Mouse (Mus musculus) embryo, embryonic 11.5 days (tissue): ENCODE results near the gene Nf1.
A peak's percentile ranks its signal among the peaks of the same experiment; 100 is the strongest.

Source experiments
- DNase-seq: peaks from one replicate; pipeline ENCODE4 v3.0.0-alpha.2; 2012; ENCODE audit warnings: low read depth, low spot score

Gene Nf1

DNA sequence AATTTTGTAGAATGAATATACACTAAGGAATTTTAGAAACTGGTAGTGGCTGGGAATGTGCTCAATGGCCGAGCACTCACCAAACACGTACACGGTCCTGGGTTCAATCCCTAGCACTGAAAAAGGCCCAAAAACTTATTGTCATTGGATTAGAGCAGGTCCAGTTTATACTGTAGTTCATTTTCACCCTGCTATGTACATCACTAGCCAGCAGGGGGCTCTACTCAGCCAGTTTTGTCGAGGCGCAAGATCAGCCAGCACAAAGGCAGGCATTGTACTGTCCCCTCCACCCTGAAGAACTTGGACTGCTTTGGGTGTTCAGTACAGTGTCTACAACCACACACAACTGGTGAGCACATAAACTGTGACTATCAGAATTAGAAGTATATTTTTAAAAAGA, 244.7 kb downstream of the Nf1 start:
- DNase-seq, result peak; percentile 63

- no peak for DNase-seq
These were observed 250.0 kb downstream of the Nf1 start for GRCm38 (mm10) chr11:79589317-79590075.

DNA sequence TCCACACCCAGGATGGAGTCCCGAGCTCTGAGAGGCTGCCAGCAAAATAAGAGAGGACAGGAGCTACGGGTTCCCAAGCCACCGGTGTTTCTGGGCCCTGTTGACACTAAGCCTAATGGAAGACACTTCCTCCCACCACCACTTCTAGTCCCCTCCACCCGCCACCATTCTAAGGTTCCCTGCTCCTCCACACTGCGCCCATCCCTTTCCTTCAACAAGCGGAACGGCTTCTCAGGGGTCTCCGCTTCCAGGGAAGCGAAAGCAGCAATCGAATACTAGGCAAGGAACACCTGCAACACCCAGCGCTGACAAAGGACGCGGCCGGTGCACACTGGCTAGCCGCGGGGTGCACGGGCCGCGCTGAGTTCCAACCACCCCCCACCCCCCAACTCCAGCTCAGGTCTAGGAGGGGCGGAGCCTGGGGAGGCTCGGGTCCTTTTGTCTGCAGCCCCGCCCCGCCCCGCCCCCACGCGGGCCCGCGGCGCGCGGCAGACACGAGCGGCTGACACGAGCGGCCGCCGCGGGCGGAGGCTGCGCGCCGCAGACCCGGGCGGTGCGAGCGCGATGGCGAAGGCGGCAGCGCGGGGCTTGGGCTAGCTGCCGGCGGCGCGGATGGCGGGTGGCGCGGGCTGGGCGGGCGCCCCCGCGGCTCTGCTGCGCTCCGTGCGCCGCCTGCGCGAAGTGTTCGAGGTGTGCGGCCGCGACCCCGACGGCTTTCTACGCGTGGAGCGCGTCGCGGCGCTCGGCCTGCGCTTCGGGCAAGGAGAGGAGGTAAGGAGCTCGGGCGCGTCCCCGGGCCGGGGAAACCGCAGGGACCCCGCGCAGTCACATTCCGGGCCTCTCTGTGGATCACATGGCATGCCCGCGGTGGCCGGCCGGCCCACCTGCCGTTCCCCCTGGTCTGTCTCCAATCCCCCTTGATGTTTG, 251.4 kb downstream of the Nf1 start, which contains the start of gene Rab11fip4:
Rab11fip4 (plus strand) TSS at position 549 of the 927 bp plus-strand sequence.
- peak; percentile 32 for DNase-seq

- DNase-seq, result no peak
These were observed 252.1 kb downstream of the Nf1 start for GRCm38 (mm10) chr11:79591591-79591975.

DNA sequence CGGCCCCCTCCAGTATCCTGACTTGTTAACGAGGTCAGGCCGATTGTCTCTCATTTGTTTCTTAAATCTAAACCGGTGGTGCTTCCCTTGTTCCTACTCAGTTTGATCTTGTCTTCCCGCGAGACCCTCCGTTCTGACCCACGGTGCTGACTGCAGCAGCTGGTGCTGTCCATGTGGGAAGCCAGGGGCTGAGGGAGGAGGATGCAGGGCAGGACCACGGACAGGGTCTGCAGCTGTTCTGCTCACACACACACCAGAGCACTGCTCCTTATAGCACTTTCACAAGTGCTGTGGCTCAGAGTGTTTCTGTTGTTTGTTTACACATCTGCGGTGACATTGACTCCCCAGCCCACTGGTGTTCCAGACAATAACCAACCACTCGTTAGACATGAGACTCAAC, 254.0 kb downstream of the Nf1 start:
- DNase-seq, result peak; percentile 47

- DNase-seq, result no peak
These were observed 271.0 kb downstream of the Nf1 start for GRCm38 (mm10) chr11:79610454-79610853.

GRCm38 (mm10) chr11:79611011-79611666, 271.6 kb downstream of the Nf1 start:
- DNase-seq, result no peak

DNA sequence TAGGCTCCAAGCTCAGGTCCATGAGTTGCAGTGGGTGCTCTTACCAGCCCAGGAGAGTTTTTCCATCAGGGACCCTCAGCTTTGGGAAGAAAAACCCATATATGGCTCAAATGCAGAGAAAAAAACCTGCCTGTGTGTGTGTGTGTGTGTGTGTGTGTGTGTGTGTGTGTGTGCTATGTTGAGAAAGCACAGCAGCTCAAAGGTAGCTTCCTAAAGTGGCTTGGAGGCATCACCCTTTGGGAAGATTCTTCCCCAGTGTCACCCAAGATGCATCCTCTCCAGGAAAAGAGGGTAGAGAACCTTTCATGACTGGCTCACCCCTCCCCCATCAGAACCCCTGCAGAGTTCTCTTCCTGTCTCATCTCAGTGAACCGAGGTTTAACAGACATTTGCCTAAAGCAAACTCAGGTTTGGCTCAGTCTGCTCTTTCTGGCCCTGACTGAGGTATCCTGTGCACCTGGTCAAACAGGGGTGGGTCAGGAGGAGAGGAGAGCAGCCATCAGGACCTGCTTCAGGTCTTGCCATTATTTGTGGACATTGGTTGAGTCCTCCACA, 272.6 kb downstream of the Nf1 start:
- no peak for DNase-seq

DNA sequence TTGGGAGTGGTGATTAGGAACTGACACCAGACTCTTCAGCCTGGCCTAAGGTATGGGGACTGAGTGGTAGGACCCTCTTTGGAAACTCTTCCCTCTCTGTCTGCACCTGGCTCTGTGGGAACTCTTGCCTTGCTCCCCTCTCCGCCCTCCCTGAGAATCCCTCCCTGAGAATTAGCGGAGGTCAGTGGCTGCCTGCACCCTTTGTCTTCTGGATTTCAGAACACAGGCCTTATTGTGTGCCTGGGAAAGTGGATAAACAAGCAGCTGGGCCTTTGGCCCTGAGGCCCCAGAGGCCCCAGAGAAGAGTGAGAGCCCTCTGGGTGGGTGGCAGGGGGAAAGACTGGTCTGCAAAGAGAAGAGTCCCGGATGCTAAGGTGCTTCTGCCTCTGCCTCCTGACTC, 273.6 kb downstream of the Nf1 start:
- DNase-seq, result no peak

DNA sequence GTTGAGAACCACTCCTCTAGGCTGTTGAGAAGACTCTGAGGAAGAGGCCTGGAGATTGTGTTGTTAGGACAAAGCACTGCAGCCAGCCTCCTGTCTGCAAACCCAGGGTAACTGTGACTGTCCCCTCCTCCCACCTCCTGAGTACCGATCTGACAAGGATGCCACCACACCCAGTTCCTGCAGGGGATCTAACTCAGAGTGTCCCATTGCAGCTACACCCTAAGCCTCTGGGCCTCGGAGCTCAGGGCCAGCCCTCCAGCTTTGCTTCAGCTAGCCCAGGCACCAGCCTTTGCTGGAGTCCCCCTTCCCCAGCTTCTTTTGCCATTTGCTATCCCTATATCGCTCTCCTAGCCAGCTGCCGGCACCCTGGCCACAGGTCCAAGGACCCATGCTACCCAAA, 274.2 kb downstream of the Nf1 start:
- DNase-seq, result no peak

- no peak for DNase-seq
These were observed 275.4 kb downstream of the Nf1 start for GRCm38 (mm10) chr11:79614880-79615279.

DNA sequence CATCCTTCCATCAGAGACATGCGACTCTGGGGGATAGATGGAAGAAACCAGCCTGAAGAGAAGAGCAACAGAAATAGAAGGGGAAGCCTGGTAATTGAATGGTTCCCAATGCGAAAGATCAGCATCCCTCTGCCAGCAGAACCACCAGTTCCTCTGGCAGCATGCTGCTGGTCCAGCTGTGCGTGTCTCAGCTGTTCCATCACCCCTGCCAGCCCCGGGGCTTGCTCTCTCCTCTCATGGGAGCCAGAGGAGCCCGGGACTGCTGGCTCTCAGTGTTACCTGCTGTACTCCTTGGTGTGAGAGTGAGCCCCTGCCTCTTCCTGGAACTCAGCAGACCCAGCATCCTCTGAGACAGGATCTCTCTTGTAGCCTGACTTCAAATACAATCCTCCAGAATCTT, 276.4 kb downstream of the Nf1 start:
- DNase-seq, result no peak

DNA sequence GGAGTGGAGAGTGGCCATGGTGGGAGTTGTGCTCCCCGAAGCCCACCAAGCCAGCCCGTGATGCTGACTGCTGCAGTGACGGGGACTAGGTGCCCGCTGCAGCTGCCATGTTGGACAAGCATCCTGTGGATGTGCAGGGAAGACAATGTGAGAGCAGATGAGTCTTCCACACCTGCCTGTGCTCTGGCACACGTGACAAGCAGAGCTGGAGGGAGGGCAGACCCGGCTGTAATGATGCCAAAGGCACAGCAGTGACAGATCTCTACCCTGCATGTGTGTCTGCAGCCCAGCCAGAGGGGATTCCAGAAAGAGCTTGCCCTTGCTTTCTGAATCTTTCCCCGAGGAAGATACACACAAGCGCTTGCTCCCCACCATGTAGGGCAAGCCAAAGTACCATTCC, 278.5 kb downstream of the Nf1 start:
- DNase-seq, result no peak

DNA sequence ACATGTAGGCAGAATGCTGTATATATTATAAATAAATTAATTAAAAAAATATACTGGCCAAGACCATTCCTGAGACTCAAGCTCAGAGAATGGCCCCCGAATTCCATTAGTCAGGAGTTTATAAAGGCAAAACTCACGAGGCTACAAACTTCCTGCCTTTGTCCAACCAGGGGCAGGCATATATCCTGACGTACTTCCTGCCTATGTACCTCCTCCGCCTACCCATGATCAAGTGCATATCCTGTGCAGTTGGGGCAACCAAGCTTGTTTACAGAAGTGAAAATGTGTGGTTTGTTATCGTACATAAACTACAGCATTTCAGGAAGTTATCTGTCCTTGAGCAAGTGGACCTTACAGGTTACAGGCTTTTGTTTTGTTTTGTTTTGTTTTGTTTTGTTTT, 283.5 kb downstream of the Nf1 start:
- DNase-seq, result no peak

GRCm38 (mm10) chr11:79624801-79625302, 285.4 kb downstream of the Nf1 start:
- peak; percentile 53 for DNase-seq

GRCm38 (mm10) chr11:79628716-79629115, 289.2 kb downstream of the Nf1 start:
- DNase-seq, result no peak

DNA sequence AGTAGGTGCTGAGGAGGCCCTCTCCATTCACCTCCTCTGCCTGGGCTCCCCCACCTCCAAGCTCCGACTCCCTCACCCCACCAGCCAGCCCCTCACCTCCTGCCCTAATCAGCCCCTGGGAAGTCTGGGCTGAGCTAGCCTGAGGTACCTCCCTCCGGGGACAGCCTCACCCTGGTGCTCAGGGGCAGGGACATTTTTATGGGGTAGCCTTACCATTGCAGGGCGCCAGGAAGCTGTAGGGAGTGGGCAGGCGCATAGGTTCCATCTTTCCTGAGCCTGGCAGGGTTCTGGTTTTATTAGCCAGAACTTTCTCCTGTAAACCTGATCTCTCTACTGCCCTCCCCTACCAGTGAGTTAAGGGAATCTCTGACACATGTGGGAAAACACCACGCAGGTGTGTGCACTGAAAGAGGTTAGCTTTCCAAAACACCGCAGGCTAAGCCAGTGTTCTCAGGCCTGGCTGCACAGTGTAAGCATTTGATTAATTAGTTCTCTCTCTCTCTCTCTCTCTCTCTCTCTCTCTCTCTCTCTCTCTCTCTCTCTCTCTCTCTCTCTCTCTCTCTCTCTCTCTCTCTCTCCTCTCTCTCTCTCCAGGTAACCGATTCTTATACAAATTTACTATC, 290.4 kb downstream of the Nf1 start:
- no peak for DNase-seq

DNA sequence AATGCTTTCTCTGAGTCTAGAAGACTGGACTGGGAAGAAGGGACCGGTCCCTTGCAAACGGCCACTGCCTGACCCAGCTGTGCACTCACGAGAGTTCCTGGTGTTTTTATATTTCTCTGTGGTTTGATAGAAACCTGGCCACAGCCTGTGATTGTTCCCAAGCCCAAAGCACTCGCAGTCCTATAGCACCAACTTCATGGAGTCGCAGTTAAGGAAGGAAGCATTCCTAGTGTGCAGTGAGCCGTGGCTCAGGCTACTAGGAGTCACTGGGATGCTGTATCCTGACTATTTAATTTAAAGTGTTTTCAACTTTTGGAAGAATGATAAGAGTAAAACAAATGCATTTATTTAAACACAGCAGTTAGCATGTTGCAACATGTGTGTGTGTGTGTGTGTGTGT, 291.0 kb downstream of the Nf1 start:
- DNase-seq, result no peak
